Mouse (Mus musculus) gastrocnemius, adult 18-20 months (tissue): ENCODE data around the gene Lpp. TPM values are rescaled to one million over a fixed set of nuclear protein-coding genes. Genes with fewer than 3 reads are reported as not detected.
A peak's percentile ranks its signal among the peaks of the same experiment; 100 is the strongest.

Source experiments
- DNase-seq: peaks from one replicate; pipeline ENCODE4 v3.0.0; 2021; ENCODE audit warnings: low spot score
- total RNA-seq, 2 experiments: library from RNA; stranded (reverse); gene quantifications; 2 replicates each; pipeline ENCODE4 v1.2.3; 2021

Gene Lpp
- total RNA-seq, 2 experiments from 2014 or later, result 13.4 to 17.4 TPM

DNA sequence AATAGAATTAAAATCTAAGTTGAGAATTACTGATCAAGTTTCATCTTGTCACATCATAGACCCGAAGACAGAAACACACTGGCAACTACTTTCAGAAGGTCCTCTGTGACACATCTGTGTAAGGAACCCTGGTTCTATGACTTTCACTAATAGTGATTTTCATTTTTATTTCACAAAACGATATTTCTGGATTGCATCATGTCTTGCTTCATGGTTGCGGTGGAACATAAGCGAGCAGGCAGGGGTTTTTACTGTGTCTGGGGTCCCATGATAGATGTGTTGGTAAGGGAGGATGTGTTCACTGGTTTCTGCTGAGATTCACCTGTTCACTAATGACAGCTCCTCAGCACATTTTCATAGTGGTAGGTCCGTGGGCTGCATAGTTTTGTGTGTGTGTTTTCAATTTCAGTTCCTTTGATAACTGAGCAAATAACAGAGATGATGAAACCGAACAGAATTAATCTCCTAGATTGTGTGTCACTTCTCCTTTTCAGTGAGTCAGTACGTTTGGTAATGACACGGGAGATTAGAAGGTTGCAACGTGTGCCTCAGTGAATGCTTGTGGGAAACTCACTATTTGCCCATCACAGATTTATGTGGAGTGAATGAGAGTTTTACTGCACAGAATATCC, 466.3 kb downstream of the Lpp start:
- no peak for DNase-seq

DNA sequence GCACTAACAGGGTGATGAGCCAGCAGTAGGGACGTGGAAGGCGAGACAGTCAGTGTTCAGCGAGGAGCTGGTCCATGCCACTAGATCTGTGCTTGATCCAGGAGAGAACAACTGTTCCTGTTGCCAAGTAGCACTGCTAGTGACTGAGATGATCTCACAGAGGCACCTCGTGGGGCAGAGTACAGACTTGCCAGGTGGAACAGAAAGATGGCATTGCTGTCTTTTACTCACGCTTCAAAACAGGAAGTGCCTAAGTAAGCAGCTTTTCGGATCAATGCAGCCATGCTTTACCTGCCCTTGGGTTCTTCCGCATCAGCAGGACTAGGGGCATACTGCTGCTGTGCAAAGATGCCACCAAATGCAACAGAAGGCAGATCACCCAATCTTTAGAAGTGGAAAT, 467.1 kb downstream of the Lpp start:
- no peak for DNase-seq

DNA sequence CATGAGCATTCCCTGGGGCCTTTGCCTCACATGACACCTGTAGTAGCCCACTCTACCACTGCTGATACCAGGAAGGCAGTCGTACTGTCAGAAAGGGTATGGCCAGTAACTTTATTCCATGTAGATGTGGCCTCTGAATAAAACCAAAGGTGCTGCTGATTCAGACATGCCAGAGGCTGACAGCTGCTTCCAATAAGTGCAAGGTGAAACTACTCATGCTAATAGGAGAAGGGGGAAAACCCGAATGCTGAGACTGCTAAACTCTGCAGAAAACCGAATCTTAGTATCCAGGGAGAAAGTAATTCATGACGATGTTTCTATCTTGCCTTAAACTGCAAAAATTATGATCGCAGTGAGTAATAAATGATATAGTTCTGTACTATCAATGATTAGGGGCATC, 468.1 kb downstream of the Lpp start:
- DNase-seq, result no peak

DNA sequence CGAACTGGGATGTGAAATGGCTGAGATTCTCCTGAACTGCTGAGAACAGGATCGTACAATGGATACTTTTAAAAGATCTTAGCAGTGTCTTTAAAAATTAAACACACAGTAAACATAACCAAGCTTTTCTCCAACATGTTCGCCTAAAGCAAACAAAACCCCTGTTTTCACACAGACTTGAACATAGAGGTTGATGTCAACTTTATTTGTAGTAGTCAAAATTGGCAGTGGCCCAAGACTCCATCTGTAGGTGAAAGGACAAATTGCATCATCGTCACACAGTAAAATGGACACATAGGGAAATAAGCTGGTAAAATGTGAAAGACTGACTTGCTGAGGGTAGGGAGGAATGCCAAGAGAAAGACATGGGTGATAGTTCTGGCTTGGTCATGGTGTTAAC, 480.9 kb downstream of the Lpp start:
- DNase-seq, result peak; percentile 26

DNA sequence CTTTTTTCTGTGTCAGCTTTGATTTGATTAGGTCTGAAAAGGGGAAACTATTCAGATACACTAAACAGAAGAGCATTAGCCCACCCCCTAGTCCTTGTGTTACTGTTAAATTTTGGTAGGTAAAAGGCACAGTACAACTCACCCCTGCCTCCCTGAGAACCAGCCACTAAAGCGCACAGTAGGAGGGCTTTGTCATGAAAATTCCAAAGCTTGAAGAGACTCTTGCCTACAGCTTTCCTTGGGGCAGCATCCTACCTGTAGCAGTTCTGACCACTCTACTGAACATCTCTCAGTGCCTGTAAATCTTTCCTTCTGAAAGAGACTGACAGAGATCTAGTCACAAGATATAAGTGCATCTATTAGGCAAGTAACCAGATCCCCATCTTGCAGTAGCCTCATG, 482.4 kb downstream of the Lpp start:
- DNase-seq, result no peak

DNA sequence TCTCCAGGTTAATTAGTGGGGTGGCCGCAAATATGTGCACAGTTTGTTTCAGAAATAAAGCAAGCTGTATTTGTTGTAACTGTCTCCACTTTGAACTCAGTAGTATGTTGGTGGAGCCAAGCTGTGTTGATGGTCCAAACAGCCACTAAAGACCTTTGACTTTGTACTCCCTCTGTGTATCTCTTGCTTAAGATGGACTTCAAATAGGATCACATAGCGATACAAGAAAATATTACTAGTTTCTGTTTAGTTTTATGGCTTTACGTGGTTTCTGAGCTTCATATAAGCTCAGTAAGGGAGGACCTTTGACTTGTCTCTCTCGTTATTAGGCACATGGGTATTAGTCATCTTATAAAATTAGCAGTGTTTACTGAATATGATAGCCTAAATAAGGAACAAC, 485.7 kb downstream of the Lpp start:
- no peak for DNase-seq

DNA sequence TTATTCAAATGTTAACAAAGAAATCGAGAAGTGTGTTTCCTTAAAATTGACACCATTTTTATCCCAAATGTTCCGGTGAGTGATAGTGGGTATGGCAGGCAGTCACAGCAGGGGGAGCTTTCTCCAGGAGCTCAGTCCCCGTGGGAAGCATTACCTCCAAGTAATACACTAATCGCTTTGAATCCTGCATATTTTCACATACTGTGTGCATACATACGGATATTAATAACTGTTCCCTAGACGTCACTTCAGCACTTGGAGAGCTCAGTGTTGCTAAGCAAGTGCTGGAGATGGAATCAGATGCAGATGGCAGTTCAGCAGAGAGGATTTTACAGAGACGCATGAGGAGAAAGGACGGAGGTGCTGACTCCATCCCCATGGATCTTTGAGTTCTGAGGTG, 487.4 kb downstream of the Lpp start:
- no peak for DNase-seq

DNA sequence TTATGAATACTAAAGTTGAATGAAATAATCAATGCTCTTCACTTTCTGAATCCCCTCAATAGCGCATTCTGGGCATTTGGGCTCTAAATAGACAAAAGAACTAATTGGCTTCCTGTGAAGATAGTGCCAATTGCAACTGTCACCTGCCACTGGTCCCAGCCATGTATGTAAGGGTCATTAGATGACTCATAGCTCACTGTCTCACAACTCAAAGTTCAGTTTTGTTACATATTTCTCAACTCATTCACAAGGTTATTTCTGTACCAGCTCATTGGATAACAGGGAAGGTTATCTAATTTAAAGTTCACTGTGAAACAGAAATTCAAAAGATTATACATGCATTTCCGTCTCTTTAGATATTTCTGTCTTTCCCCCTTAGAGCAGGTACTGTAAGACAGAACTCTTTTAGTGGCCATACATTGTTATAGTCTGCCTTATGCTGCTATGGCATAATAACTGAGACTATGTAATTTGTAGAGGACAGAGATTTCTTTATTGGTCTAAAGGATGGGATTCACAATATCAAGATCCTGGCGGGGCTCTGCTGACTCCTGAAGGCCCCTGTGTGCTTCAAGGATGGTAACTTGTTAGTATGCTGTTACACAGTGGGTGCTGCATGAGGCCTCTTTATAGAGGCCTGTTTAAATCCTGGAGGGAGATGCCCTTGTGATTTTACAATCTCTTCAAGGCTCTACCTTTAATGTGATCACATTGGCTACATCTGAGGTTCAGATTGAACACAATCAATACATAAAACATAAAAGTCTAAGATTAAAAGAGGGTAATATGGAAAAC, 488.9 kb downstream of the Lpp start:
- no peak for DNase-seq

DNA sequence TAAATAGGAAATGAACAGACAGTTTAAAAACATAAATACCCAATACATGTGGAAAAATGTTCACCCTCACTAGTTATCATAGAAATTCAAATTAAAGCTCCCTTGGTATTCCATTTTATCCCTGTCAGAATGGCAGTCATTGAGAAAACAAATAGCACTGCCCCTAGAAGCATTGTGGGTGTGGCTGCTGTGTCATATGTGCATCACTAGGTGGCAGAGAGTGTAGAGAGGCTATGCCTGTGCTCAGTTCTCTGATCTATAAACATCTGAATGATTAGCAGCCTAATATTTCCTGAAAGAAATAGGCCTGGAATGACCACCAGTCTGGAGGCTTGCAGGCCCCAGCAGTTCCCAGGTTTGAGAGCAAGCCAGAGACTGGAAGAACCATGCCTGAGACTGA, 490.7 kb downstream of the Lpp start:
- DNase-seq, result no peak

DNA sequence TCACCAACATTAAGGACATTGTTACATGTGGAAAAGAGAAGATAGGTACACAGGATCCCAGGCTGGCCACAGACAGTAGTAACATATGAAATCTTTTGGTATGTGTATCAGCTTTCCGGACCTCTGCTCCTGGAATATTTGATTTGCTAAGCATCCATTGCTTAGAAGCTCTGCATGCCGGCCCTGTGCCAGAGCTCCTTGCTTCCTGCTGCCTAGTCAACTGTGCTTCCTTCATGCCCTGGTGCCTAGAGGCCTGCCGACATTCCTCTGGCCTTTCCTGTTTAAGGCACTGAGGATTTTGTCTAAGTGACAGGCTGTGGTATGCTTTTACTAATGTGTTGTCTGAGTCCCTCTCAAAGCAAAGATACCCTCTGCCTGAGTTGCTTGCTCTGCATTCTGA, 493.0 kb downstream of the Lpp start:
- DNase-seq, result no peak

DNA sequence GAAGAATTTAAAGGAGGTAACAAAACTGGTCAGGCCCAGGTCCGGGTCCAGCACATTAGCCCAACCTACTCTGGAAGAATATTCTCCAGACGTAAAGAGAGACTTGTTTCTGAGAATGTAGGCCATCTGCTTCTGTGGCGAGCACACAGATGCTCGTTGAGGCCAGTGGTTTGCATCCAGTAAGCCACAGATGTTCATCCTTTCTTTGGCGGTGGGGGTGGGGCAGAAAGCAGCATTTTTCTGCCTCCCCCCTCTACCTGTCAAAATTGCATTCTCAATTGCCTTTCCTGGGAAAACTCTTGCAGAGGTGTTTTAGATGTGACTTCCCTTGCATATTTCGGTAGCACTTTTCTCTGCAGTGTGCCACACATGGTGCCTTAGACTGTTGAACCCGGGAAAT, 493.6 kb downstream of the Lpp start:
- DNase-seq, result no peak

DNA sequence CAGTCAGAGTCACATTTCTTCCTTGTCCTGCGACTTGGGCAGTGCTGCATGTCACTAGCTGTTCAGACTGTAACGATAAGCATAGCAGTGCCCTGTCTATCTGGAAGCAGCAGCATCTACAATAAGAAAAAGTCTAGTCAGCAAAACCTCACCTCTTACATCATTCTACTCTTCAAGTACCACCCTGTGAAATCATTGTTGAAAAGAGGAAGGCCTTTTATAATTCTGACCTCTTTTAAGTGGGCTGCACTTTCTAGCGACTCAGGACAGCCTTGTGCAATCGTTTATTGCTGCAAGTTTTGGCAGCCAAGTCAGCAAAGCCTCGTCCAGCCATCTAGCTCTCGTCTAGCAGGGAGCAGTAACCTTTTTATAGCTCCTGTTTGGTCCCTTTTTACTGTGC, 498.1 kb downstream of the Lpp start:
- peak; percentile 78 for DNase-seq

DNA sequence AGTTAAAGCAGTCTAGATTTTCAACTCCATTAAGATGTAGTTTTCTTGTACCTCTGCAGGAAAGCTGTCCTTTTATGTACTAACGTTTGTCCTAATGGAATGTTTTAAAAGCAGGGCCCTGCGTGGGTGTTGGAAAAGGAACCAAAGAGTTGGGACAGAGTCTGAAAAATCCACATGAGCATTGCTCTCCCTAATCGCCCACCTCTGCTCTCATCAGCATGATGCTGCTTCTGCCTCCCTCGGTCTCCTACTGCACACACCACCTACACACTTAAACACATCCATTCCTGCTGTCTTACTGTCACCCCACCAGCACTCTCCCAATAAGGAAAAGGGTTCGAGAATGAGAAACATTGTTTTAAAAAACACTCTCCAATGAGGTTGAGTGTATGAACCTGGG, 501.9 kb downstream of the Lpp start:
- no peak for DNase-seq

DNA sequence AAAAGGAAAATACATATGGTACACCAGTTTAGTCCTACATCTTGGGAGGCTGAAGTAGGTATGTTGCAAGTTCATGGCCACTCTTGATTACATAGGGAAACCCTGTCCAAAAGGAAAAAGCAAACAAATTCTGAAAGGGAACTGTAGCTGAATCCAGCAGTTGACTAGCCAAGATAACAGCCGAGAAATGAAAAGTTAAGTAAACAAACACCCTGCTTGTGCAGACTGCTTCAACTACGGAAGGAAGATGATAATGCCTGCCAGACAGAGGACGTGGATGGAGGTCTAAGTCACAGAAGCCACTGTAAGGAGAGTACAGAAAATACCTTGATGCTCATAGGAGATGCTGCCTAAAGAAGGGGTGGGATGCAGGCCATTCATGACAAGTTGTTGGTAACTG, 504.3 kb downstream of the Lpp start:
- DNase-seq, result no peak

DNA sequence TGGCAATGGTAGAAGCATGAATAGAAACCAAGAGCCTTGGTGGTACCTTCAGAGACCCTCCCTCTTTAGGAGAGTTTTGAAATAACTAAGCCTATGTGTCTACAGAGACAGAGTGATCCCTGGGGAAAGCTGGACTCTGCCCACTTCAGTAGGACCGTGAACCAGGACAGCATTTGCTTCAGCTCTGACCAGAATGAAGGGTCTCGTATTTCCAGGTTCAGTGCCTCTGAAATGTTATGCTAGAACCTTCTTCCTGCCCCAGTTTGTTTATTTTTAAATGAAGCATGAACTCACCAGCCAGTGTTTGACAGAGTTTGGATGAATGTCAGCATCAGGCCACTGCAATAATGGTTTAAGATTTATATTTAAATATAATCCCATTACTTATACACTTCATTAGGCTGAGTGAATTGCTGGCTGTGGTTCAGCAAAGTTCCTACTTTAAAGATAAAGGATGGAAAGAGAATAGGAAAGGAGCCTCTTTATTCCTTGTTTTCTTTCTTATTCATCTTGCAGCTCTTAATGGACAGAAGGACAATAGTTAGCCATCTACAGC, 507.0 kb downstream of the Lpp start:
- DNase-seq, result no peak

DNA sequence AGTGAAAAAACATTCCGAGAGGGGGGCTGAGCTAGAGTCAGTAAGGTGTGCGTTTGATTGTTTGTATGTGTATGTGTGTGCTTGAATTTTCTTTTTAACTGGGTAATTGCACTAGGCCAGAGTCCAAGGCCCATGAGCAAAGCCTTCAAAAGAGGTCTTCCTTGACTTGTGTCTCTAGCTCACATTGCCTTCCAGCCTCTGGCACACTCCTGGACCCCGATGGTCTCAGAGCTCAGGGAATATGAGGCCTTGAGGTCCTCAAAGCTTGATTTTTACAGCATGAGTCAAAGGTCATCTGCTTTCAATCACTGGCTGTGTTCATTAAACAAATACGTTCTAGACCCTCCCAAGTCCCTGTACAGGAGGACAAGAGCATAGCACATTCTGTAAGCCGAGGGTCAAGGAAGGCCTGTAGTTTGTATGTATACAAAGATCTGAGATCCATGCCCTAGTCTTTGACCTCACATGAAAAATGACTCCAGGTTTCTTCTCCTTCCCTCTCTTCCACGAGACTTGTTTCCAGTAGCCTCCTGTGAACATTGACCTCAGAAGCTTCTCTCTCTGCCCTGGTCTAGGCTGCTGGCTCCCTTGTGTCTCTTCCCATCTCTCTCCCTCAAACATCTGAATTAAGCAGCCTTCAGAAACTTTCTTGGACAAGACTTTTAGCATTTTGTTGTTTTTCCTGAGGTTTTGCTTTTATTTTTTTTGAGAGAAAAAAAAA, 508.0 kb downstream of the Lpp start:
- no peak for DNase-seq

DNA sequence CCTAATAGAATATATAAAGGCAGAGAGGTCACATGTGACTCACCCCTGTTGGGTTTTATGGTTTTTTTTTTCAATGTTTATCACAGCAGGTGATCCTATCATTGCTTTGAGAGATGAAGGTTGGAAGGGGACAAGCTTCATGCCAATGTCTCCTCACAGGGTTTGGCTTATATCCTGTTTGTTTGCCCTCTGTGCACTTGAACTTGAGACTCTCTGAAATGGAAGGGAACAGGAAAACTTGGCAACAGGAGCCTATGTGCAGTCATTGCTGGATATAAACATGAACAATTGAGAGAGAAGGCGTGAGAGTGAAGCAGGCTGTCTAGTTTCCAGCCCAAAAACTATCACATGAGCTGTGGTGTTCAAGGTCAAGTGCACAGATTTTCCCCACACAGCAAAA, 508.8 kb downstream of the Lpp start:
- no peak for DNase-seq

DNA sequence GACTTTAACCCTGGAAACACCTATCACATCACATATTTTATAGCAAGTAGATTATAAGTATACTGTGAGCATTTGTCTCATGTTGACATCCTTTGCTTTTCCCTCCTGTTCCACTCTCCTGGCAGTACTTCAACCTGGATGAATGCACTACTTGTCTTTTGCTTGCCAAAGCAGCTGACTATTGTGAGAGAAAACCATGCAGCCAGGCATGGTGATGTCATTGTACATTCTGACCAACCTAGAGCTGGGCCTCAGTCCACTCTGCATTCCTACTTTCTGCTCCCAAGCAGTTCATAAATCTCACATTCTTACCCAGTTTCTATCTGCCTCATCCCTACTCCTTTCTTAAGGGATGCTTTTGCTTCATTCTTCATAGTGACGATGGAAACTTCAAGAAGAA, 515.6 kb downstream of the Lpp start:
- DNase-seq, result peak; percentile 65

DNA sequence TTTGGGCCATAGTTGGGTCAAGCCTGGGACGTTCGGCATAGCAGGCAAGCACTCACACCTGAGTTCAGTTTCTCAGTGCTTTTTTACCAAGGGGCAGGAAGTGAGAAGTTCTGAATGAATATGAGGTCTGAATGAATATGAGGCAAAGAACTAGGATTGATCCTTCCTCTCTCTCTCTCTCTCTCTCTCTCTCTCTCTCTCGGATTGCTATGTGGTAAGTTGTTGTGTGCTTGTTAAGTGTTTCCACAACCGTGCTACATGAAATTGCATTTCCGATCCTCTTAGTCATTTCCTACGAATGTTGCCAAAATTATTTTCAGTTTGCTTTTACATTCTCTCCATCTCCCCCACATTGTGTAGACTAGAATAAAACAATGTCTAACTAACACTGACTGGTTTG, 517.0 kb downstream of the Lpp start:
- DNase-seq, result no peak

DNA sequence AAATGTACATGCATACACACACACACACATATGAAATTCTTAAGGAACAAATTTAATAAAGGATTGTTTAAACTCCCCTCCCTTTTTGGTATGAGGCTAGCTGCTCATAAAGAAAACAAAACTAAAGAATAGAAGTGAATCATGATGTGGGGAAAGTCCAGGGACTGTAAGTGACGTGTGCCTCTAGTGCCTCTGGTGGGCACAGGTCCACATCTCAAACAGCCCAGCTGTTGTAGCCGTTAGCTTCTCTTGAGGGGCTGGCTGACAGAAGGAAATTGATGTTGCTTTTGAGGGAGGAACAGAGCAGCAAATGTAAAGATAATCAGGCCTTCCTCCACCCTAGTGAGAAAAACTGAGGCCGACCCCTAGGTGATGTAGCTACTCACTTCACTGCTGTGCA, 517.5 kb downstream of the Lpp start:
- DNase-seq, result no peak

DNA sequence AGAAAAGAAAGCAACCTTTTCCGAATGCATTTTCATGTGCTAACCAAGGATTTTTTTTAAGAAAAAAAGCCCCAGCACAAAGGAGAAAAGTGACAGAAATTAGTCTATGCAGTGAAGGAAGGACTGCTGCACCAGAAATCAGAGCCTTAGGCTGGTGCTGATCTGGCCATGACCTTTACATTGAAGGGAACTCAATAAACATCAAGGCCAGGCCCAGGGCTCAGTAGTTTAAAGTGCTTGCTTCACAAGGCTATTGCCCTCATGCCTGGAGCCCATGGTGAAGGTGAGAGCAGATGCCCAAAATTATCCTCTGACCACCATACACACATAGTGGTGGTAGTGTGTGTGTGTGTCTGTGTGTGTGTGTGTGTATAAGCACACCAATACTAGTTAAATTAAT, 519.1 kb downstream of the Lpp start:
- DNase-seq, result no peak

DNA sequence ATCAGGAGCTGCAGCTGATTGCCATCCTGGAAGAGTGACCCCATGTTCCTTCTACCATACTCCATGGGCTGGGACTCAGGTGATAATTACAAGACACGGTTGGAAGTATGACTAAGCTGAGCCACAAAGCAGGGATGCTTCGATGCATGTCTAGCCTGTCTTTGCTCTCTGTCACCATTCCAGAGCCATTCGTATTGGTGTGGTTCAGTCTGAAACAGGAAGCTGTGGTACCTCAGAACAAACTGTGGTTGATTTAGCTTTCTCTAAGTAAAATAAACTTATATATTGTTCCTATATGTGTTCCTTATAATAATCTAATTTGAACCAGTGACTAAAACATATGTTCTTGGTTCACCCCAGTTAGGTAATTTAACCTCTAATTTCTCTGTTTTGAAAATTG, 519.7 kb downstream of the Lpp start:
- DNase-seq, result no peak
